8 mouse cellular contexts compared by ENCODE assay signal in genomic region chr4:119733184-119733880, GRCm38 (mm10). TPM values are rescaled to one million over a fixed set of nuclear protein-coding genes. Genes with fewer than 3 reads are reported as not detected.
A peak's percentile ranks its signal among the peaks of the same experiment; 100 is the strongest.
DNase-seq lines count a peak whose midpoint lies in the region; ATAC-seq lines count a peak whose summit lies in the region.

Gene Hivep3, plus strand, starts transcription at chr4:119733784.

- H3K4me1 ChIP-seq in forebrain, embryonic 11.5 days (replicated peaks; ENCODE audit: control insufficient read depth, insufficient read depth, low read length) = peaks cover 7% of the 10 kb centered on the region; the same call in 1 of the 2 replicates
- peaks cover 13% of the 10 kb centered on the region for H3K4me1 ChIP-seq in heart, embryonic 15.5 days (replicated peaks)
- H3K4me1 ChIP-seq in liver, embryonic 12.5 days = peaks cover 10% of the 10 kb centered on the region

- H3K4me3 ChIP-seq in forebrain, embryonic 11.5 days (ENCODE audit: low read depth, low read length) = peak within 1 kb of the TSS; percentile 74
- peak within 1 kb of the TSS; percentile 88 for H3K4me3 ChIP-seq in heart, embryonic 15.5 days
- H3K4me3 ChIP-seq in liver, embryonic 12.5 days = peak within 1 kb of the TSS; percentile 64

- no peaks in the 10 kb centered on the region for H3K36me3 ChIP-seq in forebrain, embryonic 11.5 days (ENCODE audit: control insufficient read depth, insufficient read depth, low read length)
- no peaks in the 10 kb centered on the region for H3K36me3 ChIP-seq in heart, embryonic 15.5 days
- no peaks in the 10 kb centered on the region for H3K36me3 ChIP-seq in liver, embryonic 12.5 days
- no peaks in the 10 kb centered on the region for H3K36me3 ChIP-seq in splenic B cell, adult 2 months (ENCODE audit: control insufficient read depth, insufficient read depth, low read length, poor library complexity, severe bottlenecking)

- peak; percentile 99 to 100 for DNase-seq in CD8-positive naive resting alpha-beta T cell, adult 2 months (ENCODE audit: low read depth in 2 of 2, low spot score in 2 of 2)
- DNase-seq in c-Kit-positive CD71-positive TER-119-positive erythroid progenitor cells, embryonic 14.5 days (ENCODE audit: low spot score) = peak; percentile 91
- DNase-seq in forebrain, embryonic 11.5 days (ENCODE audit: low spot score) = peak; percentile 100
- peak; percentile 100 for DNase-seq in kidney, postnatal 14 days
- peak; percentile 99 for DNase-seq in naive thymus-derived CD4-positive, alpha-beta T cell, adult 2 months (ENCODE audit: low read depth)
- peak; percentile 99 for DNase-seq in splenic B cell, adult 2 months (ENCODE audit: low read depth, low spot score)

- ATAC-seq in forebrain, embryonic 11.5 days (replicated peaks; ENCODE audit: low FRiP score) = peak; percentile 98
- peak; percentile 100 for ATAC-seq in heart, embryonic 15.5 days (replicated peaks; ENCODE audit: insufficient number of reproducible peaks, insufficient read depth, low FRiP score, low read depth)
- peak; percentile 97 for ATAC-seq in liver, embryonic 12.5 days

- H3K9me3 ChIP-seq in forebrain, embryonic 11.5 days (ENCODE audit: control insufficient read depth, low read length) = no peaks in the 10 kb centered on the region
- no peaks in the 10 kb centered on the region for H3K9me3 ChIP-seq in heart, embryonic 15.5 days (replicated peaks)
- no peaks in the 10 kb centered on the region for H3K9me3 ChIP-seq in liver, embryonic 12.5 days (replicated peaks)

- H3K9ac ChIP-seq in forebrain, embryonic 11.5 days (ENCODE audit: low read length) = peak within 1 kb of the TSS; percentile 48
- peak within 1 kb of the TSS; percentile 77 for H3K9ac ChIP-seq in heart, embryonic 15.5 days
- H3K9ac ChIP-seq in liver, embryonic 12.5 days = peak within 1 kb of the TSS; percentile 35; the same call in 1 of the 2 replicates

- H3K4me2 ChIP-seq in forebrain, embryonic 11.5 days (ENCODE audit: low read depth, low read length, severe bottlenecking) = peak within 1 kb of the TSS; percentile 100
- peak within 1 kb of the TSS; percentile 99 for H3K4me2 ChIP-seq in heart, embryonic 15.5 days
- H3K4me2 ChIP-seq in liver, embryonic 12.5 days = peak within 1 kb of the TSS; percentile 91

- WGBS in forebrain, embryonic 11.5 days = under 1% methylated on average over 47 of the region's 47 CpGs
- WGBS in heart, embryonic 15.5 days = under 1% methylated on average over 47 of the region's 47 CpGs
- WGBS in liver, embryonic 12.5 days (ENCODE audit: insufficient replicate concordance) = under 1% methylated on average over 47 of the region's 47 CpGs

- H3K27ac ChIP-seq in forebrain, embryonic 11.5 days (ENCODE audit: low read depth, low read length) = no peak within 1 kb of the TSS
- peak within 1 kb of the TSS; percentile 87 for H3K27ac ChIP-seq in heart, embryonic 15.5 days
- 0 out of 2 replicates have a peak within 1 kb of the TSS, but pooled peaks have one; percentile 18 for H3K27ac ChIP-seq in liver, embryonic 12.5 days

- peaks cover 17% of the 10 kb centered on the region for H3K27me3 ChIP-seq in forebrain, embryonic 11.5 days (ENCODE audit: control insufficient read depth, insufficient read depth, low read length)
- H3K27me3 ChIP-seq in heart, embryonic 15.5 days = peaks cover 9% of the 10 kb centered on the region
- H3K27me3 ChIP-seq in liver, embryonic 12.5 days (replicated peaks) = peaks cover 39% of the 10 kb centered on the region
- H3K27me3 ChIP-seq in splenic B cell, adult 2 months (ENCODE audit: control insufficient read depth, insufficient read depth, low read length, poor library complexity, severe bottlenecking) = no peaks in the 10 kb centered on the region; the same call in 1 of the 2 replicates

RNA-seq across cellular contexts. Expression of gene Hivep3, which starts in this region (rescaled TPM):
- polyA plus RNA-seq in forebrain, embryonic 11.5 days (2014; fragmentation: Nextera tagmentation; extraction: Ambion mirVana) = 2.2 and 2.8 TPM in 2 replicates
- 6.7 and 8.9 TPM in 2 replicates for polyA plus RNA-seq in heart, embryonic 15.5 days (2015; fragmentation: Nextera tagmentation; extraction: Ambion mirVana)
- 2.2 and 2.9 TPM in 2 replicates for polyA plus RNA-seq in liver, embryonic 12.5 days (2016; fragmentation: Nextera tagmentation; extraction: Ambion mirVana)
